Mouse (Mus musculus): ENCODE results near the gene Faah. TPM values are rescaled to one million over a fixed set of nuclear protein-coding genes. Genes with fewer than 3 reads are reported as not detected.

Faah gene
- total RNA-seq, 1 experiment from 2014 or later, result 10.6 TPM

GRCm38 (mm10) chr4:115963751-115964150 lies 54.0 kb downstream of the Faah start:
- ATAC-seq (replicated peaks in 1 of 2; ENCODE audit: insufficient read depth in 1 of 2, low FRiP score in 2 of 2, low TSS enrichment in 1 of 2, low read depth in 1 of 2, poor library complexity in 2 of 2, severe bottlenecking in 2 of 2), result no peak

DNA sequence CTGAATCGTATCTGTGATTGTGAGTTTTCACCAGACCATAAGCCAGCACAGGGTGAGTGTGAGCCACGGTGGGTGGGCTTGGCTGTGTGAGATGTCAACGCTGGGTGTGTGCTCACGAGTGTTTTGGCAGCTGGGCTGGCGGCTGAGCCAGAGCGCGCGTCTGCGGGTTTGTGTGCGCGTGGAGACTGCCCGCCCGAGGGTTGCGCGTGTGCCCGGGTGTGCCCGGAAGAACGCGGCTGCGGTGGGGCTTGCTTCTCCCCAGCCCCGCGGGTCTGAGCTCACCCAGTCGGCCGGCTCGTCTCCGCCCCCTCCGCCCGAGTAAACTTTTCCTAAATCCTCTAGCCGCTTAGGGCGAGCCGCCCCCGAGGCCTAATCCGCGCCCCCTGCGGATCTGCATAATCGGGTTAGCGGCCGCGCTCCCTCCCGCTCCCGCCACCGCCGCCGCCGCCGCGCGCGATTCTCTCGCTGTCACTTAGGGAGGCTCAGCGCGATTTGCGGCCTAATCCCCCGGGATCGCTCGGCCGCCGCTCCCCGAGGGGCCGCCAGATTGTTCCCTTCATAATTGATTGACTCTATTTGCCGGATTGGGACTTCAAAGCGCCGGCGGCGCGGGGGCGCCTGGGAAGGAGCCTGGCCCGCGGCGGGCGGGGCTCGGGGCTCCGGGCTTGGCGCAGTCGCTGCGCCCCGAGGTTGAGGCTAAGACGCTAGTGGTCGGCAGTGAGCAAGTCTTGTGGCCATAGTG lies 54.9 kb downstream of the Faah start:
- ATAC-seq (replicated peaks in 1 of 2; ENCODE audit: insufficient read depth in 1 of 2, low FRiP score in 2 of 2, low TSS enrichment in 1 of 2, low read depth in 1 of 2, poor library complexity in 2 of 2, severe bottlenecking in 2 of 2), result peak; percentile 25 to 37; a peak in 2 of 4 replicates

DNA sequence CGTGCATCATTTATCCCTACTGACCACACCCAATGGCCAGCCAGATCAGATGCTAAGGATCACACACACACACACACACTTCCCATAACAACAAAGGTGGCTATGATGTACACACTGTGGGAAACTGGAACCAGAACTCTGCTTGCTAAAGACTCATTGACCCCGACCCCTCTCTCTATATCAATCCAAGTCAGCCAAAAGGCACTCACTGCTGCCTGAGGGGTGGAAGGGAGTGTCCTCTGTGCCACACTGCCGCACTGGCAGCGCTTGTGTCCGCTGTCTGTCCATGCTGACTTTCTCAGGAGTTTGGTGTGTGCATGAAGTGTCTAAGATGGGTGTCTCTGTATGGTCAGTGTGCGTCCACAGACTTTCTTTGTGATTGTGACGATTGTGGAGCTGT lies 55.7 kb downstream of the Faah start:
- no peak for ATAC-seq (replicated peaks in 1 of 2; ENCODE audit: insufficient read depth in 1 of 2, low FRiP score in 2 of 2, low TSS enrichment in 1 of 2, low read depth in 1 of 2, poor library complexity in 2 of 2, severe bottlenecking in 2 of 2)

GRCm38 (mm10) chr4:115959546-115959945 lies 58.2 kb downstream of the Faah start:
- no peak for ATAC-seq (replicated peaks in 1 of 2; ENCODE audit: insufficient read depth in 1 of 2, low FRiP score in 2 of 2, low TSS enrichment in 1 of 2, low read depth in 1 of 2, poor library complexity in 2 of 2, severe bottlenecking in 2 of 2)

GRCm38 (mm10) chr4:115955494-115955775 lies 62.3 kb downstream of the Faah start:
- no peak for ATAC-seq (replicated peaks in 1 of 2; ENCODE audit: insufficient read depth in 1 of 2, low FRiP score in 2 of 2, low TSS enrichment in 1 of 2, low read depth in 1 of 2, poor library complexity in 2 of 2, severe bottlenecking in 2 of 2)

DNA sequence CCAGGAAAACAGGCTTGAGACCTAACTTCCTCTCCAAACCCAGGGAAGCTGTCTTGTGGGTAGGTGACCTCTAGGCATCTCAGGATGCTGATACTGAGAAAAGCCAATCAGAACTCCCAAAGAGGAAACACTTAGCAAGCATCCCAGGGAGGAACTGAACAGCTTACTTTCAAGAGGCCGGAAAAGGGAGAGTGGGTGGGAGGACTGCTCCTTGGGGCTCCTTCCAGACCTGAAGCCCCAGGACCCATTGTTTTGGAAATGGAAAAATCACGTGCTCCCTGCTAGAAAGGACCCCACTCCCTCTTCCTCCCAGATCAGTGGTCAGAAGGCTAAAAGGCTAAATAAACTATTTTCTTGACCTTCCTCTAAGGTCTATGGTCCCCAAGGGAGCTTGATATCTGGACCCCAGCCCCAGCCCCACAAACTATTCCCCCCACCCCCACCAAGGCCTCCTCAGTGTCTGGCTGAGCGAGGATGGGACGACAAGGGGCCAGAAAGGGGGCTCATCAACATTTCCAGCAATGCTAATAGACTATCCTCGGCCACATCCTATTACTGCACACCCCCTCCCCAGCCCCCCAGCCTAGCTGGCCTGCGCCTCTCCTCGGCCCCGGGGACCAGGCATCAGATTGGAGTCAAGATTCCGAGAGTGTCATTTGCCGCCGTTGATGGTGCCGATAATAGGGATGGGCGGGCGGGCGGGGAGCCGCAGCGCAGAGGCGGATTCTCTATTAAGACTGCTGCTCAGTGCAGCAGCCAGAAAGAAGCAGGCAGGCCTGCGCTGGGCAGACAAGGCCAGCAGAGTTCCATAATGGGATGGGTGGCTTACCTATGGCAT lies 62.9 kb downstream of the Faah start:
- no peak for ATAC-seq (replicated peaks in 1 of 2; ENCODE audit: insufficient read depth in 1 of 2, low FRiP score in 2 of 2, low TSS enrichment in 1 of 2, low read depth in 1 of 2, poor library complexity in 2 of 2, severe bottlenecking in 2 of 2)

GRCm38 (mm10) chr4:115953559-115953958 lies 64.2 kb downstream of the Faah start:
- no peak for ATAC-seq (replicated peaks in 1 of 2; ENCODE audit: insufficient read depth in 1 of 2, low FRiP score in 2 of 2, low TSS enrichment in 1 of 2, low read depth in 1 of 2, poor library complexity in 2 of 2, severe bottlenecking in 2 of 2)

DNA sequence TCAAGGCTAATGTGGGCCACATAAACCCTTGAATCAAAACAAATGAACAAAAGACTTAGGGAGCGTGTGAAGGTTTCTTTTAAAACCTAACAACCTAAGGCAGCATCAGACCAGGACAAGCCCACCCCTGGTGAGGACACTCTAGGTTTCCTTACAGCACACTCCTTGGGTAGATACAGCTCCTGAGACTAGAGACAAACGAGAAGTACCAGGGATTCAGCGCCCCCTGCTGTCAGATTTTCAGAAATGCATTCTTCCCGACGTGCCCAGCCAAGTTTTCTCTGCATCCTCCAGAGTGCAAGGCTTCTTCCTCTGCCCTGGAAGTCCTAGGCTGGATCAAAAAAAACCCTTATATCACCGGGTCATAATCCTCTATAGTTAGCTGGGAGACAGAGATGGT lies 65.0 kb downstream of the Faah start:
- peak; percentile 37 to 74; a peak in 2 of 4 replicates for ATAC-seq (replicated peaks in 1 of 2; ENCODE audit: insufficient read depth in 1 of 2, low FRiP score in 2 of 2, low TSS enrichment in 1 of 2, low read depth in 1 of 2, poor library complexity in 2 of 2, severe bottlenecking in 2 of 2)

DNA sequence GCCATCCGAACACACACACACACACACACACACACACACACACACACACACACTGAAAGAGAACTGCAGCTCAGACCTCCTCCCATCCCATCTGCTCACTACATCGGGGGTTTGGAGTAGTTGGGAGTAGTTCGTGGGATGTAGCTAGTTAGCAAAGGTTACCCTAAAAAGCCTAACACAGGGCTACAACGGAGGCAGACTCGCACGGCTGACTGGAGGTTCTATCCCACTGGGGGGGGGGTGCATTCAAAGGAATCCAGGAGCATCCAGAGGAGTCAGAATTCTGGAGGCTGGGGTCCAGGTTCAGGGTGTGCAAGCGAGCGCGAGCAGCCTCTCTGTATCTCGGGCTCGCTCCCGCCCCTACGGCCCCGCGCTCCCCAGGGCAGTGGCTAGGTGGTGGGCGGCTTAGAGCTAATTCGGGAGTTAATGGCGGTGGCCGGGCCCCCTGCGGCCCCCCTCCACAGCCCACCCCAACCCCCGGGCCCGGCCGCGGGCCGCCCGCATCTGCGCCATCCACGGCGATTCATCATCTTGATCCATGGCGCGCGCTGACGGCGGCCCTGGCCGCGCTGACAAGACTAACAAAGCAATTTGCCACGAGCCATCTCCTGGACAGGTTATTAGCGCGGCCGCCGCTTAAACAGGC lies 73.9 kb downstream of the Faah start:
- no peak for ATAC-seq (replicated peaks in 1 of 2; ENCODE audit: insufficient read depth in 1 of 2, low FRiP score in 2 of 2, low TSS enrichment in 1 of 2, low read depth in 1 of 2, poor library complexity in 2 of 2, severe bottlenecking in 2 of 2)

DNA sequence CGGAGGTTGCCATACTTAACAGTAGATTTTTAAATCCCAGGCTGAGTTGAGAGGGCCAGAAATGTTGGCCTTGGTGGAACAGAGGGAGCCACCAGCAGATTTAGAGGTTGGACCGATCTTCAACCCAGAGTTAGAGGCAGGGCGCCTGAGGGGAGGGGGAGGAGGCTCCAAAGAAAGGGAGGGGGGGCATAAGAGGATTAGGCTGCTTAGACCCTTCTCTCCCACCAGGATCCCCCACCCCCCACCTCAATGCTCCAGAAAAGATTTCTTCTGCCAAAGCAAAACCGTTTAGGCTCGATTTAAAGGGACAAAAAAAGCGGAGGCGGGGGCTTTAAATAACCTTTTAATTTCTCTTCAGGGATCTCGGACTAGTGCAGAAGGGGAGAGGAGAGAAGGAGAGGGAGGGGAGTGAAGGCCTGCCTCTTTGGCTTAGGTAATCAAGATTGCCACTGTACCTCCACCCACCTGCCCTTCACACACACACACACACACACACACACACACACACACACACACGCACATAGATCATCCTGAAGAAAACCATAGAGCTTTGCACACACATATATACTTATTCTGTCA lies 76.4 kb downstream of the Faah start:
- no peak for ATAC-seq (replicated peaks in 1 of 2; ENCODE audit: insufficient read depth in 1 of 2, low FRiP score in 2 of 2, low TSS enrichment in 1 of 2, low read depth in 1 of 2, poor library complexity in 2 of 2, severe bottlenecking in 2 of 2)

DNA sequence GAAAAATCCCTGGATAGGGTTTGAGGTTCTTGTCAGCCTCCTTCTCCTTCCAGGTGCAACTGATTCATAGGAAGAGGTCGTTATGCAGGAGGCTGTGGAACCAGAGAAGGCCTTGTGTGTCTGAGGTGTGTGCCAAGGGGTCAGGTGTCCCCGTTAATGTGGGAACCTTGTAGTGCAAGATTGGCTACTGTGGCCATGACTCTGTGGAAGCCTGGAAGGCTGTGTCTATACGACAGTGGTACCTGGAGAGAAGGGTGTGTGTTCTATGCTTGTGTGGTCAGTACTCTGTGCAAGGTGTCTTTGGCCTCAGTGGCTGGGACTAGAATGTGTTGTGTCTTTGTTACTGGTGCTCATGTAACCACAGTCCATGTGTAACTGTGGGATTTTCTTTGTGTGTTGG lies 77.0 kb downstream of the Faah start:
- ATAC-seq (replicated peaks in 1 of 2; ENCODE audit: insufficient read depth in 1 of 2, low FRiP score in 2 of 2, low TSS enrichment in 1 of 2, low read depth in 1 of 2, poor library complexity in 2 of 2, severe bottlenecking in 2 of 2), result no peak

GRCm38 (mm10) chr4:115939295-115940102 lies 78.2 kb downstream of the Faah start, which contains the start of gene Dmbx1:
Dmbx1 (minus strand) TSS chr4:115939926.
- 0 out of 4 replicates have a peak, but pooled peaks of 1 of the 2 experiments have one; percentile 14 for ATAC-seq (replicated peaks in 1 of 2; ENCODE audit: insufficient read depth in 1 of 2, low FRiP score in 2 of 2, low TSS enrichment in 1 of 2, low read depth in 1 of 2, poor library complexity in 2 of 2, severe bottlenecking in 2 of 2)

DNA sequence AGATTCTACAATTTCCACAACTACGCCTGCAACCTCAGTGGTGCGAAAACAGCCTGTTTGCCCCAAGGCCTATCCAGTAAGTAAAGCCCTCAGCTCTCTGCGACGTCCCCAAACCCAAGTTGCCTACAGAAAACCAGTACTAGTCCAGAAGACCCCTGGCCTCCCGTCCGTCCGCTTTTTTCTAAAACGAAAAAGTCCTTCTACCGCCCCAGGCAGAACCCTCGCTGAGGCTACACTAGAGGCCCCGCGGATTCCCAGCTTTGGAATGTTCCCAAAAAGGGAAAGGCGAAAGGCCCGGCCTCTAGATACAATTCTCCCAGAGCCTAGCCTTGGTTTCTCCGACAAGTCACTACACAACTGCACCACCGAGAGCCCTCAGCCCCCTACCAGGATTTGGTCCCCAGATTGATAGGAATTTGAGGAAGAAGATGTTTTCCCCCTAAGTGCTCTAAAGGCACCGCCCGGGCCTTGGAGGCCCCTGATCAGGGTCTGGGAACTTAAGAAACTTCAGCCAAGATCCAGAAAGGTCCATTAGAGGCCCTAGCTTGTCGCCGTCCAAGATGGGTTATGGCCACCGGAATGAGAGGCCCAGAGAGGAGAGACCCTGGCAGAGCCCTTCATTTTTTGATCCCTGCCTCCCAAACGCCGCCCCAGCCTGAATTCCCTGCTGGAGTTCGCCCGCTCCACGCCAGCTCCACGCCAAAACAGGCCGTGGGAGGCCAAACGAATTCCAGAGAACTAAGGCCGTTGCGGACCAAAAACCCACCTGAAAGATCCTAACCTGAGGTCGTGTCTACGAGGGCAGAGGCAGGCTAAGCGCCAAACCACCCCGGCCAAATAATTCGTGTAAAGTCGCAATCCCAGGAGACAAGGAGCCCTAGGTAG lies 79.2 kb downstream of the Faah start:
- ATAC-seq (replicated peaks in 1 of 2; ENCODE audit: insufficient read depth in 1 of 2, low FRiP score in 2 of 2, low TSS enrichment in 1 of 2, low read depth in 1 of 2, poor library complexity in 2 of 2, severe bottlenecking in 2 of 2), result no peak

GRCm38 (mm10) chr4:115937061-115937976 lies 80.4 kb downstream of the Faah start:
- no peak for ATAC-seq (replicated peaks in 1 of 2; ENCODE audit: insufficient read depth in 1 of 2, low FRiP score in 2 of 2, low TSS enrichment in 1 of 2, low read depth in 1 of 2, poor library complexity in 2 of 2, severe bottlenecking in 2 of 2)

- no peak for ATAC-seq (replicated peaks in 1 of 2; ENCODE audit: insufficient read depth in 1 of 2, low FRiP score in 2 of 2, low TSS enrichment in 1 of 2, low read depth in 1 of 2, poor library complexity in 2 of 2, severe bottlenecking in 2 of 2)
Measured at GRCm38 (mm10) chr4:115936646-115937045, 81.1 kb downstream of the Faah start.
